Mouse (Mus musculus): ENCODE results near the gene Reln.

The Reln gene

GRCm38 (mm10) chr5:22118456-22118855 is 226.0 kb downstream of the Reln start:
- DNase-seq (ENCODE audit: low read depth, low spot score): no peak

DNA sequence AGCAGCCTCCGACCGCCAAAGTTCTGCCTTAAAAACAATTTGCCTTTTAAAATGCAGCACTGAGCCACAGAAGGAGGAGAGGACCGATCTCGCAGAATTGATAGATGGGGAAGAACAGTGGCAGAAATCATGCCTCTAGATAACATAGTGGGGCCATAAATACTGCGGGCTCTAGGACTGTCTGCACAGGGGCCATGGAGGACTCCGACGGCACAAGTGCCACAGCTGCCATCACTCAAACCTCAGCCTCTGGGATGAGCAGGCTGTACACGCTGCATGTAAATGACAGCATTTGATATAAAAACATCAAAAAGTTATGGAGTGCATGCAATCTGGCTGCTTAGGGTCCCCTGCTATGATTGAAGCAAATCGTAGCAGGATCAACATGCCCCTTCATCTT is 227.6 kb downstream of the Reln start:
- no peak for DNase-seq (ENCODE audit: low read depth, low spot score)

DNA sequence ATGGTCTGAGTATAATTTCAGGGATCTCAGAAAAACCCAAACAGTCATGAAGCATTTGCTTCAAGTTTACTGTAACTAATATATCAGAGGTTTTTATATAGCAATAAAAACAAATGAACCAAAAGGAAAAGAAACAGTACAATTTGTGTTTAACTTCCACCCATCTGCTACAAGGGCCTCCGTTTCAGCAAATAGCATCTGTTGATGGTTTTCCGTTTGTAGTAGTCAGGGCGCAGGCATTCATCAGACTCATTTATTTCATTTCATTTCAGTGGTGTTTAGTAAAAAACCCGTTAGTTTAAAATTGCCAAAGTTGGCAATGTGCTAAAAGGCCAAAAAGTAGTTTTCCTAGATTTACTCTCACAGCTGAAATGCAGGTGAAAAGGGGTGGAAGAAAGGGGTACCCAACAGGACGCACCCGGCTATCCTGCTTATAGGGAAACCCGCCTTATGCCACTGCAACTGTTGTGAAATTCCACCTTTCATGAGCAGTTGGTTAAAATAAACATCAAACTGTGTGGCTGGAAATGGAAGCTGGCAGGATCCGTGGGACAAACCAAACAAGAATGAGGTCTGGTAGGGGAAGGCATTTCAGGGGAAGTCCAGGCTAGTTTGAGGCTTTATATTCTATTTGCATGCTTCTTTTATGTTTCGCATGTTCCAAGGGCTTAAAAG is 237.6 kb downstream of the Reln start:
- DNase-seq (ENCODE audit: low read depth, low spot score): no peak

- DNase-seq (ENCODE audit: low read depth, low spot score): no peak
Observed at GRCm38 (mm10) chr5:22094984-22095383, 249.5 kb downstream of the Reln start.

- DNase-seq (ENCODE audit: low read depth, low spot score): no peak
Observed at GRCm38 (mm10) chr5:22094043-22094442, 250.5 kb downstream of the Reln start.

DNA sequence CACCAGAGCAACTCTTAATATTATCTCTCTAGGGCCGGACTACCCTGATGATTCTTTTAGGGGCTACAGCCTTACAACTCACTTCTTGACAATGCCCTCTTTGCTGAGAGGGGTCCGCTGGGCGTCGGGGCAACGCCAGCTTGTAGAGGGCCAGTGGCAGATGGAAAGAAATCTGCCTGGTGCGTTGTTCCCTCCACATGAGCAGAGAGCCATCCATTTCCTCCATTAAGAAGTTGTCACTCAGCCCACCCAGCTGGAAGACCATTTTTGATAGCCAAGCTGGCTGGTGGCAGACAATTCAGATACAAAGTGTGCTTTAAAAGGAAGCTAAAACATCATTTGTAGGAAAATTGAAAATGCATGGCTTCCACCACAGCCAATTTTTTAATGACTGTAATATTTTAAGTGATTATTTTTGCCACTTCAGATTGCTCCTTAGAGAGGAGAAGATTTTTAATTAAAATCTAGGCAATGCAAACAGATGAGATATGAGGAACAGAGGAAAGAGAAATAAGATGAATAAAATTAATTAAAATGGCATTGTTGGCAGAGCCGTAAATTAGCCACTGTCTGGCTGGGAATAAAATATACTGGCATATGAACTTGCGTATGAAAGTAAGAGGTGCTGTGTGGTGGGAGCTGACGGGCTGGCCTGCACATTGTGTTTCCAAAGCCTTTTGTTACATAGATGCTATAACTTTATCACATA is 251.2 kb downstream of the Reln start:
- no peak for DNase-seq (ENCODE audit: low read depth, low spot score)

DNA sequence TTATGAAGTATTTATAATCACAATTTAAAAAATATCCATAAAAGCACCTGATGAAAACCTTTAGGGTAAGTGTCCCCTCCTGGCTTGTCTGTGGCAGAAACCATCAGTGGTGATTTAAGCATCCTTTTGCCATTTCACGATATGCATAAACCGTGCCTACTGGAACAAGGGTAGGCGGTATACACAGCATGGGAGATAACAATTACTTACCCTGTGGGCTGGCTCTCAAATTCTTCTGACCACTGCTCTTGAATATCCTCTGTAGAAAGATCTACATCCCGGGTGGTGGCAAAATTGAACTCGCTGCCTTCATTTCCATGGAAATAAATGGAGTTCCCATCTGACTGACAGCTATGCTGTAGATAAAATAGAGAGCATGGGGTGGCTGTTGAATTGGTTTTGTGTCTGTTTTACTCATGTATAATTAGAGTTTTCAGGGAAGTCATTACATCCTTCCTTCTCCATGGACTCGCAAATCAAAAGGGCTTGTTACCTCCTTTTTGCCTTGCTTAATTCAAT is 264.0 kb downstream of the Reln start:
- DNase-seq (ENCODE audit: low read depth, low spot score): no peak

- no peak for DNase-seq (ENCODE audit: low read depth, low spot score)
Observed at GRCm38 (mm10) chr5:22074971-22075370, 269.5 kb downstream of the Reln start.

- DNase-seq (ENCODE audit: low read depth, low spot score): no peak
Observed at GRCm38 (mm10) chr5:22072591-22072990, 271.9 kb downstream of the Reln start.

DNA sequence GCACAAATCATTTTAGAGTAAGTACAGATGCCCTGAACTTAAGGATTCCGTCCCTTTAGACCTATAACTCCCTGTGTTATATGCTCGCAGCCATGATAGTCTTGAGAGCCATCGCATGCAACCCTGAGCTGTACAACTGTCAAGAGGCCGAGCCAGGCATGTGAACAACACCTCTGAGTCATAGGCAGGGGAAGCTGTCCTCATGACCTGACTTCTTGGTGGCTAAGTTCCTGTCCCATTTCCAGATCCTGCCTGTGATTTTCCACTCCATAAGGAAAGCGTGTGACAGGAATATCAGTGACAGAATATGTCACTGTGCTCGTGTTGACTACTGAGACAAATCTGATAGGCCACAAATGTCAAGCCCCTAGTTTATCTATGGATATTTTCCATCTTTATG is 285.3 kb downstream of the Reln start:
- no peak for DNase-seq (ENCODE audit: low read depth, low spot score)

GRCm38 (mm10) chr5:22041825-22042224 is 302.7 kb downstream of the Reln start:
- no peak for DNase-seq (ENCODE audit: low read depth, low spot score)

GRCm38 (mm10) chr5:22039375-22040149 is 304.9 kb downstream of the Reln start:
- DNase-seq (ENCODE audit: low read depth, low spot score): no peak

GRCm38 (mm10) chr5:22035201-22035600 is 309.3 kb downstream of the Reln start:
- DNase-seq (ENCODE audit: low read depth, low spot score): no peak

DNA sequence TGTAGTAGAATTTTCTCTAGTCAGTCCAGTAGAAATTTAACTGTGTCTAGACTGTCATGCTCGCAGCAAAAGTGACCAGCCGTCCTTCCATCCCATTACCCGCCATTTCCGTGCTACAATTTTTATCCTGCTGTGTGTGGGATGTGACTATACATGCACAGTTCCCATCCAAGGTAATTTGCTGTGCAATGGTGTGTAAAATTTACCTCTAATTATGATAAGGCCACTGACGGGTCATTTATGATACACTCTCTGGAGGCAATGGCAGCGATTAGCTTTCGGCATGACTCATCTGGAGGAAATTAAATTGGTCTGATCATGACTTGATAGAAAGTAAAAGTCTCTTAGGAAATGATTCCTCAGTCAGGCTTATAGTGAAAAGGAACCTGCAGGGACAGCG is 311.5 kb downstream of the Reln start:
- DNase-seq (ENCODE audit: low read depth, low spot score): no peak

GRCm38 (mm10) chr5:22031653-22032052 is 312.8 kb downstream of the Reln start:
- DNase-seq (ENCODE audit: low read depth, low spot score): no peak

GRCm38 (mm10) chr5:22028379-22028778 is 316.1 kb downstream of the Reln start:
- DNase-seq (ENCODE audit: low read depth, low spot score): no peak

DNA sequence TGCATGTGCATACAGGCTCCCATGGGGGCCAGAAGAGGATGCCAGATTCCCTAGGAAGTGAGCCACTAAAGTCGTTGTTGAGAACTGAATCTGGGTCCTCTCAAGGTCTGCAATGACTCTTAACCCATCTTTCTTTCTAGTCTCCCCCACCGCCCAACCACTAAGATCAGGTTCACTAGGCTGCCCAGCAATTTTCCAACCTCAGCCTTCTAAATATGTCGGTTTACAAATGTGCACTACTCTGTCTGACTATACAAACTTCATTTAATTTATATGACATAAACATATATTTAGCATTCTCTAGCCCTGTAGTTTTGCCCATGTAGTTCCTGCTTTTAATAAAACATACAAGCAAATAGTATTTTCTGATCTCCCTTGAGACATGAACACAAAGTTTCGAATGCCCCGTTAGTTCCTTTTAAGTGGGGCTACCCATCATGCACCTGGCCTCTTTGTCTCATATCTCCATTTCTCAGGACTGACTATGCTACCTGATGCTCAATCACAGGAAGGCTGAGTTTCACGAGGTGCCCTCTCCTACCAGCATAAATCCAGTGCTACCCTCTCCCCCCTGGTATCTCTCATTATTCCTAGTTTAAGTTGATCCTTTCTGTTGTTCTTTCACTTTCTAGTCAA is 317.1 kb downstream of the Reln start:
- DNase-seq (ENCODE audit: low read depth, low spot score): no peak

- no peak for DNase-seq (ENCODE audit: low read depth, low spot score)
Observed at GRCm38 (mm10) chr5:22025746-22026145, 318.8 kb downstream of the Reln start.

- DNase-seq (ENCODE audit: low read depth, low spot score): no peak
Observed at GRCm38 (mm10) chr5:22024108-22024507, 320.4 kb downstream of the Reln start.

GRCm38 (mm10) chr5:22017896-22018295 is 326.6 kb downstream of the Reln start:
- no peak for DNase-seq (ENCODE audit: low read depth, low spot score)

GRCm38 (mm10) chr5:22014459-22014858 is 330.0 kb downstream of the Reln start:
- DNase-seq (ENCODE audit: low read depth, low spot score): no peak

DNA sequence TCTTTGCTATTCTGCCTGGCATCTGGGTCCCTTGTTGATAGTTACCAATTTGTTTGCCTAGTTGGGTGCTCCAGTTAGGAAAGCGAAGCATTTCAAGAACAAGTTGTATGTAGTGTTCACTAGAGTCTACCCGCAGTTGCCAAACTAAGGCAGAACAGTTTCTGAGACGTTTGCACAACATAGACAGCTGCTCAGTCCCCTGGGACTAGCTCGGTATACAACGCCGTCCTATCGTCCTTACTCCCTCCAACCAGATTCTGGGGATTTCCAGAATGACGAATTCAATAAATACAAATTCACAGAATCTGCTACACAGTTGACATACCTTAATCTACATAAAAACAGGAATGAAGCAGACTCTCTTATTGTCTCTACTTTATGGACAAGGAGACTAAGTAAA is 335.4 kb downstream of the Reln start:
- no peak for DNase-seq (ENCODE audit: low read depth, low spot score)
